Mouse (Mus musculus) left cerebral cortex, postnatal 10 days (tissue): ENCODE data around the gene Hexa. TPM values are rescaled to one million over a fixed set of nuclear protein-coding genes. Genes with fewer than 3 reads are reported as not detected.

Source experiments
- total RNA-seq, 2 experiments: library from RNA; stranded (reverse); gene quantifications; 2 replicates each; pipeline ENCODE4 v1.2.3; 2021

The Hexa gene
- total RNA-seq, 2 experiments from 2014 or later = 33.4 to 34.2 TPM

Other genes starting within 250 kb of the Hexa start
- gene Adpgk, start 248.0 kb upstream of the Hexa start, total RNA-seq = 10 to 100 TPM; 16.7 to 18.5 TPM
- gene Bbs4, start 186.0 kb upstream of the Hexa start, total RNA-seq = 10 to 100 TPM; 38.5 to 39.5 TPM
- gene Arih1, start 52.9 kb upstream of the Hexa start, total RNA-seq = 100 to 1,000 TPM; 107 TPM
- 1 to 10 TPM; 2.7 to 3.6 TPM for gene Tmem202, start 307 bp downstream of the Hexa start, total RNA-seq
- gene Celf6, start 38.4 kb downstream of the Hexa start, total RNA-seq = 10 to 100 TPM; 37.5 to 40.1 TPM
- 100 to 1,000 TPM; 210 to 217 TPM for gene Parp6, start 77.7 kb downstream of the Hexa start, total RNA-seq
- 100 to 1,000 TPM; 687 to 749 TPM for gene Pkm, start 116.8 kb downstream of the Hexa start, total RNA-seq
- gene Gramd2, start 140.6 kb downstream of the Hexa start, total RNA-seq = 10 to 100 TPM; 13.3 to 14.6 TPM
- gene Senp8, start 211.2 kb downstream of the Hexa start, total RNA-seq = 1 to 10 TPM; 5.0 to 6.3 TPM
- 10 to 100 TPM; 71.7 to 75.9 TPM for gene Myo9a, start 211.4 kb downstream of the Hexa start, total RNA-seq